Mouse (Mus musculus): ENCODE measurements around the gene Set. TPM values are rescaled to one million over a fixed set of nuclear protein-coding genes. Genes with fewer than 3 reads are reported as not detected.

Gene Set
- polyA plus RNA-seq, 1 experiment = 765 TPM

DNA sequence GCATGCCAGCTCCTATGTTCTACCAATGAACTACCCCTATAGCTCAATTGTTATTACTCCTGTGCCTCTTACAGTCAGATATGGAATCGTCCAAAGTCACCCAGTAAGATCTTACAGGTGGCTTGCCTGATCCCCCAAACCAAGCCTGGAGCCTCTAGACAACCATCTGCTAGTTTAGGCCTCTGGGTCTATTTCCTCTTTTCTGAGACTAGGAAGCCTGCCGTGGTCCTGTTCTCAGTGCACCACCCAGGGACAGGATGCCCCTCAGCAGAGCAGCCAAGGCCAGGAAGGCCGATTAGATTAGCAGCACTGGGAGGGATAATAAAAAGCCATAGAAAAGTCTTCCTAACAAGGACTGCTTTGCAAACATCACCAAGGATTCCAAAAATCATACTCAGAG is 7.3 kb upstream of the Set start:
- TF ChIP-seq GATA1 (IDR thresholded peaks at IDR 0.05; ENCODE audit: low read length) = peak; percentile 28

DNA sequence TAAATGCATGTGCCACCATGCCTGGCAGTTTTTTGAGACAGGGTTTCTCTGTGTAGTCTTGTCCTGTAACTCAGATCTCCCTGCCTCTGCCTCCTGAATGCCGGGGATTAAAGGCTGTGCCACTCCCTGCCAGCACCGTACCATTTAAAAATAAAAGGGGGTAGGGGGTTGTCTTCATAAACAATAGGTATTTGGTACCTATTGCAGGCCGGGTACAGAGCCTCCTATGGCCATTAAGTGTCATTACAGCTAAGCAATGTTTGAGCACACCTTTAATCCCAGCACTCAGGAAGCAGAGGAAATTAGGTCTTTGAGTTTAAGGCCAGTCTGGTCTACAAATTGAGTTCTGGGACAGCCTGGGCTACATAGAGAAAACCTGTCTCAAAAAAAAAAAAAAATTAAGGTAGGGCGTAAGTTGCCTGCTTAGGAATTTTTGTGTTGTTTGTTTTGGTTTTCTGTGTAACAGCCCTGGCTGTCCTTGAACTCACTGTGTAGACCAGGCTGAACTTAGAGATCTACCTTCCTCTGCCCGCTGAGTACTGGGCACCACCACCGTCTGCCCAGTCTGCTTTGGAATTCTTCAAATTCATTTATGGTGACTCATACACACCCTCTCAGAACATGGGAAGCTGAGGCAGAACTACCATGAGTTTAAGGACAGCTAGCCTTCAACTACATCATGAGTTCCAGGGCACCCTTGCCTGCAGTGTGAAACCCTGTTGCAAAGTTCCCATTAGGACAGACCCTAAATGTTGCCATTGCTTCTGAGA is 5.0 kb upstream of the Set start:
- TF ChIP-seq GATA1 (IDR thresholded peaks at IDR 0.05; ENCODE audit: low read length) = no peak

DNA sequence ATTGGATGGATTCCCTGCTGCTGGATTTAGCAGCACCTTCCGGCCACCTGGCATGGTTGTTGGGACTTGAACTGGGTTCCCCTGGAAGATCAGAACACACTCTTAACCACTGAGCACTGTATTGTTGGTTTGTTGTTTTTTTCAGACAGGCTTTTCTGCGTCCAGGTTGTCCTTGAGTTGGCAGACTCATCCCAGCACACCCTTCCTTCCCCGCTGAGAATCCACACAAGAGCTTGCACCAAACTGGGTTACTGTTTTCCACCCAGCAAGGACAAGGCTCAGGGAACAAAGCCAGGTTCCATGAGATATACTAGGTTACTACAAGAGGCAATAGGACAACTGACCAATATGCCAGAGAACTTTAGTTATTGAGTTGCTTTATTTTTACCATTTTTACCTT is 442 bp upstream of the Set start:
- TF ChIP-seq GATA1 (IDR thresholded peaks at IDR 0.05; ENCODE audit: low read length) = no peak

DNA sequence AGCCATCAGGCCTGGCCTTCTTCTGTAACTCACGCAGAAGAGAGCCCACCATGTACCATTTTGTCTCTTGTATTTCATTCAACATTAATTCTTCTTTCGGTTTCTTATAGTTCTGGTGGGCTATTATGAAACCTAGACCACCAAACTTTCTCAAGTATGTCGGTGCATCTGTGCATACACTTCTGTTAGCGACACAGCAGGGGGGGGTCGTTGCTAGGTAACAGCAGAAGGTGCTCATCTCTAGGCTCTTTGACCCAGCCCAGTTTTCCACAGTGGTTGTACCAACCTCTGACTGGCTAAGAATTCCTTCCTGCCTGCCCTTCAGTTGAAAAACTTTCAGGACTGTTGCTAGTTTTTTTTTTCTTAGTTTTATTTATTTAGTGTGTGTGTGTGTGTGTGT is 1.2 kb downstream of the Set start:
- no peak for TF ChIP-seq GATA1 (IDR thresholded peaks at IDR 0.05; ENCODE audit: low read length)

DNA sequence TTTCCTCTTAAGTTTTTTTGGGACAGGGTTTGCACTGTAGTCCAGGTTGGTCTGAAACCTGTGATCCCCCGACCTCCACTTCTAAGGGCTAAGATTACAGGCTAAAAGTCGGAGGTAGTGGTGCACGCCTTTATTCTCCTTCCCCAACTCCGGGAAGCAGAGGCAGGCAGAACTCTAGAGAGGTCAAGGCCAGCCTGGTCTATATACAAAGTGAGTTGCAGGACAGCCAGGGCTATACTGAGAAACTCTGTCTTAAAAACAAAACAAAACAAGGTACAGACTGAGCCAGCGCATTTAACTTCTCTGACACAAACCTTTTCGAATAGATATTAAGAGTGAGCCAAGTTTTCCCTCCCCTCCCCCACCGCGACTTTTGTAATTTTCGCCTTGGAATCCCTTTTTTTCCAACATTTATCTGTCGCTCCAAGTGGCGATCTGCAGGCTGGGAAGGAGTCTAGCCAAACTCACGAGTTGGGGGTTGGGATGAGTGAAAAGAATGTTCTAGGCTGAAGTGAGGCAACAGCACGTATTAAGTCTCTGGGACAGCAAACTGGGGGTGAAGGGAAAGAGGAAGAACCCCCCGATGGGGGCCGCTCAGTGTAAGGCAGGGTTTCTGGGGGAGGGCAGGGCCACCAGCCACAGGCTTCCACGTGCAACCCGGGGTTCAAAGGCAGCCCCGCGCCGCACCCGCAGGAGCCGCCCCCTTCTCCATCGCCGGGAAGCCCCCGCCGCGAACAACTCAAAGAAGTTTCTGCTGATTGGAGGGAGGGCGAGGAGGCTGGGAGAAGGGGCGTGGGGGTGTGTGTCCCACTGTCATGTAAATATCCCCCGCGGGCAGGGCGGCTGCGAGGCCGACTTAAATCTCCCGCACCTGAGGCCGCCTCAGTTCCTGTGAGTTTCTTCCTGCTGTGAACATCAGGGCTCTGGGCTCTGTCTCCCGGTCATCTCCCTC is 4.3 kb downstream of the Set start:
- TF ChIP-seq GATA1 (IDR thresholded peaks at IDR 0.05; ENCODE audit: low read length) = no peak

DNA sequence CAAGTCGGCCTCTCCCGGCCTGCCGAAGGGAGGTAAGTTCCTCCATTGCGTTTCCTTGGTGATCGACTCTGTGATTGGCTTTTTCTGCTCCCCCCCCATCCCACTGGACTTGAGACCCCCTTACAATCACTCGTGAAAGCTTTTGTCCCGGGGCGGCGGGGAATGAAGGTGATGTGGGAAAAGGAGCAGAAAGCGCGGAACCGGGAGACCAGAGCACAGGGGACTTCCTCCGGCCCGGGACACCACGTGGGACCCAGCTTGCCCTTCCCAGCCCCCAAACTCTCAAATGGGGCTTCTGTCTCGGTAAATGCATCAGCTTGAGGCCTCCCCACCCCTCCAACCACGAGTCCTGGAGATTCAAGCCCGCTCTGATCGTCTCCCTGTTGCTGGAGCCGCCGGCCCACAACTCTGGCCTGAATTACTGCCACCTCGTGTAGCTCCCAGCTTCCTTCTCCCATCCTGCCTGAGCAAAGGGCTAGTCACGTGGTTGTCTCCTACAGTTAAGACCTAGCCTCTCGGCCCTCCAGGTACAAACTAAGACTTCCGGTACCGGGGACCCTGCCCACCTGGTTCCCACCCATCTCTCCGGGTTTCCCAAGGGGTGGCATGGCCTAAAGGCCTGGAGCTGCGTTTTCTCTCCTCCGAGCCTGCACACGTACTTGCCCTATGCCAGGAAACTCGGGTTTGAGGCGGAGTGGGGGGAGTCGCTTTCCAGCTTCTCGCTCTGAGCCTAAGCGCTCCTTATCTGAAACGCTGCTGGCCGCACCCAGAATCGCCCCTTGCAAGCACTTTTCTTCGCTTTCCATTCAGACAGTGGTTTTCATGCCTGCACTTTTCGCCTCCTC is 5.3 kb downstream of the Set start:
- no peak for TF ChIP-seq GATA1 (IDR thresholded peaks at IDR 0.05; ENCODE audit: low read length)

DNA sequence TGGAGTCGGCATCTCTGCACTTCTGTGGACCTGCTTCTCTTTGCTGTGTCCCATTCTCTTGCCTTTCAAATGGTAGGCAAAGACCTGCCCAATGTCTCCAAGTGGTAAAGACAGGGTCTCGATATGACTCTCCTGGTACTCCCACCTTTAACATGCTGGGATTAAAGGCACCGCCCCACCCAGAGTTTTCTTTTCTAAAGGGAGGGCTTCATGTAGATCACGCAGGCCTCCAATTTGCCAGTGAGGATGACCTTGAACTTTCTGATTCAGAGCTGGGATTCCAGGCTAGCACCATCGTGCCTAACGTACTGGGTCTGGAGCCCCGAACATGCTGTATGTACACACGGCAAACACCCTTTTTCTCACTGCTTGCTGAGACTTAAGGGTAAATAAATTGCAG is 6.1 kb downstream of the Set start:
- no peak for TF ChIP-seq GATA1 (IDR thresholded peaks at IDR 0.05; ENCODE audit: low read length)

DNA sequence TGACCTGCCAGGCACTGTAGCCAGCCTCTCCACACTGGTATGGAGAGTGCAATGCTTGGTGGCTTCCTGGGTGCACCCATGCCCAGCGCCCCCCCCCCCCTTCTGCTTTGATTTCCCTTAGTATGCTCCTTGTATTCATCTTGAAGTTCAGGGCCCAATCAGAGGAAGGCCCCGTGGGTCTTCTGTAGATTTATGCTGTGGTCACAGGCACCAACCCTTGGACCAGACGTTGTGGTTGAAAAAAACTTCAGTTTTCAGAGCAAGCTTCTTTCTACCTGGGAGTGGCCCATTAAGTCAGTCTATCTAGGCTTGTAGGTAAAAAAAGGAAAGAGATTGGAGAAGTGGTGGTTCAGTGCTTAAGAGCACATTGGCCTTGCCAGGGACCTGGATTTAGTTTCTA is 6.6 kb downstream of the Set start:
- no peak for TF ChIP-seq GATA1 (IDR thresholded peaks at IDR 0.05; ENCODE audit: low read length)

DNA sequence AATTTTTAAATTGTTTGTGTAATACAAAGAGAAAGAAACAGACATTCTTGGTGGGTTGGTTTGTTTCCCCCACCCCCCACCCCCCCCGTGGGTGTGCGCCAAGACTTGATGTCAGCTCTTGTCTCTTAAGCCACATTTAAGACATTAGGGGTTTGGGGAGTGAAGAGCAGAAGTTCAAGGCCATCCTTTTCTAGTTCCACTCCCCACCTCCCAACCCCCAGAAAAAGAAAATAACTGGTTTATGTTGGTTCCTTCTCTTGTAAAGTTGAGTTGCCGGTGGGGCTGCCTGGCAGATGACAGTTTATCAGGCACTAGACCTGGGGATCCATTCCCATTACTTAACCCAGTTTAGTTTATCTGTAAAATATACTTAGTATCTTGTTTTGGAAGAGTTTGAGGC is 7.1 kb downstream of the Set start:
- TF ChIP-seq GATA1 (IDR thresholded peaks at IDR 0.05; ENCODE audit: low read length) = no peak

DNA sequence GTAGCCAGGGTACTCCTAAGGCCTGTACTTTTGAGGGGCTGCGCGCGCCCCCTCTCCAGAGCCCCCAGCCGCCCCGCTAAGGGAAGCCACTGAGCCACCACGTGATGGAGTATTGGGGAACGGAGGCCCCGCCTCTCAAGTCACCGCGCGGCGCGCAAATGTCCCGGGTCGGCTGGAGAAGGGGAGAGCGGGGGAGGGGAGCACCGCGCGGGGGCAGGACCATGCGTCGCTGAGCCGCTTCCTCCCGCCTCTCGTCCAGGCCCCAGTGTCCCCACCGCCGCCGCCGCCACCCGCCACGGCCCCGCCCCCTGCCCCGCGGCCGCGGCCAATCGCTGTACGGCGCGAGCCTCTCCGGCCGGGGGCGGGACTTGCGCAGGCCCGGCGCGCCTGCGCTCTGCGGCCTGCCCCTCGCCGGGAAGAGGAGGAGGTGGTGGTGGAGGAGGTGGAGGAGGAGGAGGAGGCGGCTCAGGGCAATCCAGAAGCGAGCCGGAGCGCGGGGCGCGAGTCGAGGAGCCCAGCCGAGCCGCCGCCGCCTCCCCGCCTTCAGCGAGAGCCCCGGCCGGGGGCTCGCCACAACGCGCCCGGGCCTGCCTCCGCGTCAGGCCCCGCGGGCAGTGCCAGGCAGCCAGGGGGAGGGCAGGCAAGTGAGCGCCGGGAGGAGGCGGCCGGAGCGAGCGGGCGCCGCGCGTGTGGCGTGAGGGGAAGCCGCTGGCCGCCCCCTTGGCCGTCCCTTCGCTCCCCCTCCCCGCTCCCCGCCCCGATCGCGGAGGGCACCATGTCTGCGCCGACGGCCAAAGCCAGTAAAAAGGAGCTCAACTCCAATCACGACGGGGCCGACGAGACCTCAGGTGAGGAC is 9.1 kb downstream of the Set start:
- no peak for TF ChIP-seq GATA1 (IDR thresholded peaks at IDR 0.05; ENCODE audit: low read length)

DNA sequence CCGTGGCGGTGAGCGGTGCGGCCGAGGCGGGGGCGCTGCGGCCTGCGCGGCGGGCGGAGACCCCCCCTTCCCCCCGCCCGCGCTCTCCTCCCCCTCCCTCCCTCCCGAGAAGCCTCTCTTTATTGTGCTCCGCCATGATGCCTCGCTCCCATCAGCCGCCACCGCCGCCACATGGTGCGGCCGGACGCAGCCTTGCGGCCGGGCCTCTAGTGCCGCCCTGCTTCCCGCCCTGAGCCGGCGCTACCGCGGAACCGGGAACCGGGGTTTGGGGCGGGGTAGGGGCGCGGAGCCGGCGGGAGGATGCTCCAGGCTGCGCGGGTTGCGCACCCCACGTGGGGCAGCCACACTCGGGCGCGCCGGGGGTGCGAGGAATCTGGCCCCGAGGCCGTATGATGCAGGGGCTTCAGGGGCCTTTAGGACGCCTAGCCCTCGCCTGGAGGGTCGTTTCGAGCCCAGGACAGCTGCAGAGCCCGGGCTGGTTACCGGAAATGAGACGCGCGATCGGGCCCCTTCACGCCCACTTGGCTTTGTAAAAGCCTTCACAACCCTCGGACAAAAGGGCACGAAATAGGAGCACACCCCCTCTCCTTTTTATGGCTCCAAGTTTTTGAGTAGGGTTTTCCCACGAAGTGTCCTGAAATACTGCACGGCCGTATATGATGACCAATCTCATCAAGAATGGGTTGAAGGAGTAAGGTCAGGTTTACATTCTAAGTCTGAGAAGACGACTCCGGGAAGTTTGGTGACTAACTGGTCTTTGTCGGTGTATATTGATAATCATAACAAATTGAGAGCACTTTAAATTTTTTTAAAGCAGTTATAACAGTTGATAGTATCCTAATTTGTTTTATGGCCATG is 10.1 kb downstream of the Set start:
- TF ChIP-seq GATA1 (IDR thresholded peaks at IDR 0.05; ENCODE audit: low read length) = no peak

DNA sequence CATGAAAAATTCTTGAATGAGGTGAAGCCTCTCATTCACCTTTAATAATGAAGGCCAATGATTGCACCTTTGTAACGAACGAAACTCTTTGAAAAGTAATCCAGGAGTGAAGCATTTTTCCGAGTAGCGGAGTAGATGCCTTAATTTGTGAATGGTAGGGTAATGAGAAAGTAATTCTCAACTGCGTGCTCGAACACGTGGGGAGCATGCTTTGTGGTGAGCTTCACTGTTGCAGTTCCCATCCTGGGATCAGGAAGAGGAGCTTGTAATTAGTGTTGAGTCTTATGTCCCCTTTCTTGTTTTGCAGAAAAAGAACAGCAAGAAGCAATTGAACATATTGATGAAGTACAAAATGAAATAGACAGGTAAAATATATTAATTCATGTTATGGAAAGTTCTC is 10.8 kb downstream of the Set start:
- no peak for TF ChIP-seq GATA1 (IDR thresholded peaks at IDR 0.05; ENCODE audit: low read length)

DNA sequence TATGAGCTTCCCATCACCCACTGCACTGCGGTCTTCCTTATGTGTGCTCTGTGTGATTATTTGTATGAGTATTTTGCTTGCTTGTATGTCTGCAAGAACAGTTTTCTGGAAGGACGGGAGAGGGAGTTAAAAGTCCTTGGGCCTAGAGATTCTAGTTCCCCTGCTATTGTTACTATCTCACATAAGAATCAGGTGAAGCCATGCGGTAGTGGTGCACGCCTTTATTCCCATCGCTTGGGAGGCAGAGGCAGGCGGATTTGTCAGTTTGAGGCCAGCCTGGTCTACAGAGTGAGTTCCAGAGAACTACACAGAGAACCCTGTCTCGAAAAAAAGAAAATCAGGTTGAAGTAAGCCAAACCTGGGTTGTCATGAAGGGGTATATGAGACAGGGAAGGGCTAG is 15.7 kb downstream of the Set start:
- no peak for TF ChIP-seq GATA1 (IDR thresholded peaks at IDR 0.05; ENCODE audit: low read length)

DNA sequence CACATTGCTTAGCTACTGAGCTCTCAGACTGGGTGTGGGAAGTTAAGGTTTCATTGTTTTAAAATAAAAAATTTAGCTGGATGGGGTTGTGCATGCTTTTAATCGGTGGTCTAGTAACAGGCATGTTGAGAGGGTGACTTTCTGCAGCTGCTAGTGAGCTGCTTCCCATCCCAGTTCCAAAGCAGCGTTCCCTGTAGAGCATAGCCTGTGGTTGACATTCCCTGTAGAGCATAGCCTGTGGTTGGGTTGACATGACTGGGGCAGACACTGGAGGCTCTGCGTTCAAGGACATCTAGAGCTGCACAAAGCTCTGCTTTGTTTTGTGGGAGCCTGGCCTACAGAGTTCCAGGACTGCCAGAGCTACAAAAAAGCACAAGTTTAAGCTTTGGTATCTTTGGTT is 16.1 kb downstream of the Set start:
- no peak for TF ChIP-seq GATA1 (IDR thresholded peaks at IDR 0.05; ENCODE audit: low read length)
